Mouse (Mus musculus) intestine, embryonic 16.5 days (tissue): ENCODE measurements around the gene Sema4c. TPM values are rescaled to one million over a fixed set of nuclear protein-coding genes. Genes with fewer than 3 reads are reported as not detected.

Source experiments
- ATAC-seq: fragments of 200-750 bp; cut with Nextera tagmentation; 2 replicates; pipeline ENCODE4 v1.8.0; 2017; ENCODE audit warnings: moderate TSS enrichment, moderate library complexity
- H3K27ac ChIP-seq: fragments of 300-500 bp; sonication (generic); 2 replicates; pipeline ENCODE4 v1.5.1; 2014; ENCODE audit warnings: mild to moderate bottlenecking, low read length
- H3K27me3 ChIP-seq: fragments of 300-500 bp; sonication (generic); replicated peaks from 2 replicates; pipeline ENCODE4 v1.6.1; 2014; ENCODE audit warnings: low read length, control low read depth, mixed read lengths; ENCODE audit not compliant: control insufficient read depth, insufficient read depth
- H3K36me3 ChIP-seq: fragments of 300-500 bp; sonication (generic); 2 replicates; pipeline ENCODE4 v1.6.1; 2014; ENCODE audit warnings: low read length, control low read depth; ENCODE audit not compliant: control insufficient read depth, insufficient read depth
- H3K4me1 ChIP-seq: fragments of 300-500 bp; sonication (generic); 2 replicates; pipeline ENCODE4 v1.6.1; 2014; ENCODE audit warnings: low read length, control low read depth, mixed read lengths; ENCODE audit not compliant: control insufficient read depth, insufficient read depth
- H3K4me2 ChIP-seq: fragments of 300-500 bp; sonication (generic); 2 replicates; pipeline ENCODE4 v1.6.1; 2014; ENCODE audit warnings: low read depth, low read length, control low read depth
- H3K4me3 ChIP-seq: fragments of 300-500 bp; sonication (generic); 2 replicates; pipeline ENCODE4 v1.5.1; 2014; ENCODE audit warnings: mild to moderate bottlenecking, low read length
- H3K9ac ChIP-seq: fragments of 300-500 bp; sonication (generic); 2 replicates; pipeline ENCODE4 v1.6.1; 2014; ENCODE audit warnings: low read depth, low read length
- H3K9me3 ChIP-seq: fragments of 300-500 bp; sonication (generic); 2 replicates; pipeline ENCODE4 v1.6.1; 2016; ENCODE audit warnings: low read length, control low read depth; ENCODE audit not compliant: control insufficient read depth
- WGBS: fragments of 180-500 bp; shearing (Covaris S2); extraction: QIAGEN DNeasy Blood & Tissue Kit; methylation state at CpG from one replicate; pipeline ENCODE4 v1.1.7; 2014; 5-methylcytosine and 5-hydroxymethylcytosine counted together
- polyA plus RNA-seq: library from polyadenylated mRNA; unstranded; fragments of >200 nt; fragmentation: Nextera tagmentation; extraction: Ambion mirVana; gene quantifications from 2 replicates; pipeline ENCODE4 v1.2.1, GENCODE M21; 2015

Gene Sema4c
- polyA plus RNA-seq, 1 experiment from 2014 or later, result 7.9 TPM

DNA sequence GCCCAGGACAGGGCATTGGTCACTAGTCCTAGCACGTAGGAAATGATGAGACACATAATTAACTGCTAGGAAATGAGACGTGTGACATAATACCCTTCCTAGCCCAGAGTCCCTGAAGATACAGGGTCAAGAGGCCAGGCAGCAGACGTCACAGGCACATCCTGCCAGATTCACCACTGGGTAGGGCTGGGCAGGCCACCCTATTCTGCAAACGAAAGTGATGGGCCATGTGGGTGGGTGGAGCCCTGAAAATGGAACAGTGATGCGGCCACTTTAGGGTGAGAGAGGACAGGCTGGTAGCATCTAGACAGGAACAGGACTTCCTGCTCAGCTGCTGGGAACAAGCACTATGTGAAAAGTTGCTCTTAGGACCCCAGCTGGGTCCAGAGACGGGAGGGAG, 13.5 kb upstream of the Sema4c start:
- no peaks in the 10 kb centered on the region for H3K36me3 ChIP-seq
- ATAC-seq, result no peak
- H3K4me2 ChIP-seq, result no peak overlapping the region
- no peaks in the 10 kb centered on the region for H3K27me3 ChIP-seq
- H3K9ac ChIP-seq, result no peak overlapping the region
- 0 out of 2 replicates have a peak overlapping the region, but pooled peaks have one; percentile 11 for H3K27ac ChIP-seq
- peaks cover 57% of the 10 kb centered on the region for H3K4me1 ChIP-seq
- H3K4me3 ChIP-seq, result no peak overlapping the region
- H3K9me3 ChIP-seq, result no peaks in the 10 kb centered on the region
- WGBS, result 52% methylated on average over 6 of the region's 6 CpGs

DNA sequence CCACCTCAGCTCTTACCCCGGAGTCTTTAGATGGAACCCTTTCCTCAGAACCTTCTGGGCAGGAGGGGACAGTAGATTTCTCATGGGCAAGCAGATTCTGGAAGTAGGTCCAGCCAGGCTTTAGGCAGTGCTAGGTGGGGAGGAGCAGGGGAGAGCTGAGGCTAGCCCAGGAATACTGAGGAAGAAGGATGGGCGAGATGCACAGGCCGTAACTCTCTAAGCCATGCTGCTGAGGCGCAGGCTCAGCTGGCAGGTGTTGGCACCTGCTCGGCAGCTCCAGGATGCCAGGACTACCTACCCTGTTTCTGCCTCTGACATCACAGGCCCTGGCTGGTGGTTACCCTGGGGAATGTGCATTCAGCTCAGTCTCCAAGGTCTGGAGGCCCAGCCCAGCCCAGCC, 12.2 kb upstream of the Sema4c start:
- ATAC-seq, result peak; percentile 27; the same call in 1 of the 2 replicates
- Histone ChIP-seq H3K9me3 (no peaks in the 10 kb centered on the region), H3K4me2 (no peak overlapping the region), H3K27me3 (no peaks in the 10 kb centered on the region), H3K4me3 (no peak overlapping the region), H3K36me3 (no peaks in the 10 kb centered on the region), H3K4me1 (peaks cover 45% of the 10 kb centered on the region), H3K27ac (peak overlapping the region; percentile 56; the same call in 1 of the 2 replicates), H3K9ac (no peak overlapping the region)
- 86% methylated on average over 5 of the region's 5 CpGs for WGBS

DNA sequence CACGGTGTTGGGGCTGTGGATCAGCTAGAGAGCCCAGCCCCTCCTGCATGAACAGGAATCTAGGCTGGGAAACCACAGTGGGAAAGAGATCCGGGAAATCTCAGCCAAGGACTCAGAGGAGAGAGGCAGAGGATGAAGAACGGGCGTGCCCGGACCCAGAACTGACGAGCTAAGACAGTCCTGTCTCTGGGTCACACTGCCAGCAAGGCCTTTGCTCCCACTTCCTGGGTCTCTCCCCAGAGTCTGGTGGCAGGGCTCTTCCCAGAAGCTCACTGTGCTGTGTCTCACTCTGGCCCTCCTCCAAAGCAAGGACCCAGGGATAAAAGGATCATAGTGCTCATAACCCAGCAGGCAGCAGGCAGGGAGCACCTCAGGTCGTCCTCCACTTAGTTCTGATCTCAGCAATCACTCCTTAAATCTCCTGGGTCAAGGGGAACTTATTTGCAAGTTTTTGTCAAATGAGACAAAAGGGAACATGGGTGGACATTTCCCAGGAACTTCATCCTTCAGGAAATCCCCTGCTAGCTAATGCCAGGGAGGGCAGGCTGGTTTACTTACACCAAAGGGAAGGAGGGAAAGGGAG, 11.6 kb upstream of the Sema4c start:
- H3K9ac ChIP-seq, result peak overlapping the region; percentile 30; the same call in 1 of the 2 replicates
- ATAC-seq, result no peak

DNA sequence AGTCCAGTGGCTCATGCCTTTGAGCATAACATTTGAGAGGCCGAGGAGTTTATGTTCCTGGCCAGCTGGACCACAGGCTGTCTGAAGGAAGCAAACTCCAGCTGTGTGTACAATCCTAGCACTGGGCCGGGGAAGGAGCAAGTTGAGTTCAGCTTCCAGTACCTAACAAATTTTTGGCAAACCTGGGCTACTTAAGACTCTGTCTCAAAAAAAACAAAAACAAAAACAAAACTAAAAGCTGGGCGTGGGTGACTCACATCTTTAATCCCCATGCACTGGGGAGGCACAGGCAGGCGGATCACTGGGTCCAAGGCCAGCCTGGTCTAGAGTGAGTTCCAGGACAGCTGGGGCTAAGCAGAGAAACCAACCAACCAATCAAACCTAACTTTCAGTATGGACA, 10.6 kb upstream of the Sema4c start:
- Histone ChIP-seq H3K27ac (peak overlapping the region; percentile 45), H3K4me2 (no peak overlapping the region), H3K9me3 (no peaks in the 10 kb centered on the region), H3K4me1 (peaks cover 36% of the 10 kb centered on the region), H3K9ac (no peak overlapping the region), H3K27me3 (no peaks in the 10 kb centered on the region), H3K36me3 (no peaks in the 10 kb centered on the region), H3K4me3 (no peak overlapping the region)
- 68% methylated on average over 4 of the region's 4 CpGs for WGBS
- peak; percentile 26 for ATAC-seq

More for the DNA sequence above, 11.6 kb upstream of the Sema4c start:
- Histone ChIP-seq H3K9me3 (no peaks in the 10 kb centered on the region), H3K4me2 (no peak overlapping the region), H3K27me3 (no peaks in the 10 kb centered on the region), H3K4me1 (peaks cover 45% of the 10 kb centered on the region), H3K27ac (peak overlapping the region; percentile 56), H3K36me3 (no peaks in the 10 kb centered on the region), H3K4me3 (no peak overlapping the region)
- 53% methylated on average over 7 of the region's 7 CpGs for WGBS

DNA sequence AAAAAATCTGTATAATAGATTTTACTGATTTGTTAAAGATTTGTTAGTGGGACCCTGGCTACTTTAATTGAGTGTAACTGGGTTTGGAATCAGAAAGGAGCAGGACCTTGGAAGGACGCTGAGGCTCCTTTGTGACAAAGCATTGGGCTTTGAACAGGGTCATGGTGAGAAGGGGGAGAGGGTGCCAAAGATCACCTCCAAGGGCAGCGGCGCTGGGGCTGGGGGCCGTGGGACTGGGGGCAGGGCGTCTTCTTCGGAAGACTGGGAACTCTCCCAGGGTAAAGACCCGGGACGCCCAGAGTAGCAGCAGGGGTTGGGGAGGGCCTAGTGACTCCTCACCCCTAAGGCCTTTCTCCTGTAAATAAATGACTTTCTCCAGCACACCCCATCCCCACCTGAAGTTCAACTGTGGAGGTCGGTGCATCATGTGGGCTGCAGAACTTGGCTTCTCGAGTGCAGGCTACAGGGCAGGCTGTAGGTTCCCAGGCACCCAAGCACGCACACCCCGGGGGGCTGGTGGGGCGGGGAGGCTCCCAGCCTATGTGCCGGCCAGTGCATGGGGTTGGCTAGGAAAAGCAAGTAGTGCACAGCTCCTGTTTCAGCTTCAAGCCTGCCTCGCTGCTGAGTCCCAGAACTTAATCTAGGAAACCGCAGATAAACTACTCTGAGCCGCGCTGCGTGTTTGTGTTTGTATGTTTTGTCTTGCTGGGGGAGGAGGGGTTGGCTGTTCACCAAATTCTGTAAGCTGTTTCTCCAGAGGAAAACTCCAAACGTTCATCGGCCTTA, 9.9 kb upstream of the Sema4c start:
- Histone ChIP-seq H3K4me3 (no peak overlapping the region), H3K4me1 (peaks cover 33% of the 10 kb centered on the region), H3K9ac (0 out of 2 replicates have a peak overlapping the region, but pooled peaks have one; percentile 13), H3K36me3 (no peaks in the 10 kb centered on the region), H3K9me3 (no peaks in the 10 kb centered on the region), H3K27me3 (no peaks in the 10 kb centered on the region), H3K27ac (peak overlapping the region; percentile 68), H3K4me2 (no peak overlapping the region)
- peak; percentile 24 for ATAC-seq
- WGBS, result 45% methylated on average over 21 of the region's 21 CpGs

DNA sequence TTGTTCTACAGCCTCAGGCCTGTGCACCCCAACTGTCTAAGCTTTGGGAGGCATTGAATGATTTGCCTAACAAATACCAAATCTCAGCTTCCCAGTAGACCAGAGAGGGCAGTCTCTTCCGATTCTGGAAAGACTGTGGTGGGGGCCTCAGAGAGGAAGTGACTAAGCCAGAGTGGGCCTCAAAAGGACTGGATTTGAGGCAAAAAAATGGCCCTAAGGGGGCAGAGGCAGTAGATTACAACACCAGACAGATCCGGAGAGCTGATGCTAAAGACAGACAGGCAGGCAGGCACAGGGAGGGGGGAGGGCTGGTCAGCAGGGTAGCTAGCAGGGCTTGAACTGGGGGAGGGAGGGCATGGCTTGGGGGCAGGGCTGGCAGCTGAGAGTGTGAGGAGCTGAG, 8.3 kb upstream of the Sema4c start:
- Histone ChIP-seq H3K9ac (no peak overlapping the region), H3K4me3 (no peak overlapping the region), H3K27me3 (no peaks in the 10 kb centered on the region), H3K27ac (no peak overlapping the region), H3K4me1 (peaks cover 30% of the 10 kb centered on the region), H3K4me2 (no peak overlapping the region), H3K9me3 (no peaks in the 10 kb centered on the region), H3K36me3 (no peaks in the 10 kb centered on the region)
- ATAC-seq, result no peak
- WGBS, result 36% methylated on average over 2 of the region's 2 CpGs

DNA sequence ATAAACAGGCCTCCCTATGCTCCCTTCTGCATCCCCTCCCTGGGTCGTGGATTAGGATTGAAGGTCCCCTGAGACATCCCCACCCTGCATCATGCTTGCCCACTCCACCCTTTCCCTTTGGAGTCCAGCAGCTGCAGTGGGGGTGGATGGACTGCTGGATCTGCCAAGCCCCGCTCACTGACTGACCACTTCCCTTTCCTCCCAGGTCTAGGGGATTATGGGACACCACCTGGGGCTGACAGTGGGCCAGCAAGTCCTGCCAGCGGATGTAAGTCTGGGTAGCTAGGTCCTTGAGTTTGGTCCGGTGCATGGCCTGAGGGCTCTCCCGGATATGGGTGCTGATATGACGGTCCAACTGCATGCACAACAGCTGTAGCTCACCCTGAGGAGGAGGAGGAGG, 6.0 kb upstream of the Sema4c start:
- H3K4me3 ChIP-seq, result no peak overlapping the region
- no peaks in the 10 kb centered on the region for H3K27me3 ChIP-seq
- 60% methylated on average over 6 of the region's 6 CpGs for WGBS
- no peak overlapping the region for H3K4me2 ChIP-seq
- H3K27ac ChIP-seq, result no peak overlapping the region
- H3K9ac ChIP-seq, result no peak overlapping the region
- no peaks in the 10 kb centered on the region for H3K9me3 ChIP-seq
- no peak for ATAC-seq
- H3K4me1 ChIP-seq, result peaks cover 19% of the 10 kb centered on the region
- no peaks in the 10 kb centered on the region for H3K36me3 ChIP-seq

DNA sequence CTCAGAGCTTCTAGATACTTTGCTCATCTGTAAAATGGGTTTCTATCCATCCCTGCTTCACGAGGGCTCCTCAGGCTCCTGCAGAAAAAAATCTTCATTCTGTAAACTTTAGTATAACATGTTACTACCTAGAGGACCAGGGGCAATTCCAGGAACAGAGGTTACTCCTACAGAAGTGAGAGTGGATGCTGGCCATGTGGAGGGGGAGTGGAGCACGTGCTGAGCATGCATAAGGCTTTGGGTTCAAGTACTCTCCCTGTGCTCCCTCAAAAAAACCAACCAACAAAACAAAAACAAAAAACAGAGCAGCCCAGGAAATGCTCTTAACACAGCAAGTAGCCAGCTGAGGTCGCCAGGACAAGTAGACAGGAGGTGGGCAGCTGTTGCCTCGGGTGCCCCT, 5.5 kb upstream of the Sema4c start:
- no peak overlapping the region for H3K27ac ChIP-seq
- ATAC-seq, result no peak
- no peaks in the 10 kb centered on the region for H3K9me3 ChIP-seq
- 71% methylated on average over 4 of the region's 4 CpGs for whole genome bisulfite sequencing
- no peaks in the 10 kb centered on the region for H3K27me3 ChIP-seq
- no peaks in the 10 kb centered on the region for H3K36me3 ChIP-seq
- H3K4me3 ChIP-seq, result no peak overlapping the region
- no peak overlapping the region for H3K9ac ChIP-seq
- H3K4me1 ChIP-seq, result peaks cover 21% of the 10 kb centered on the region
- H3K4me2 ChIP-seq, result no peak overlapping the region

DNA sequence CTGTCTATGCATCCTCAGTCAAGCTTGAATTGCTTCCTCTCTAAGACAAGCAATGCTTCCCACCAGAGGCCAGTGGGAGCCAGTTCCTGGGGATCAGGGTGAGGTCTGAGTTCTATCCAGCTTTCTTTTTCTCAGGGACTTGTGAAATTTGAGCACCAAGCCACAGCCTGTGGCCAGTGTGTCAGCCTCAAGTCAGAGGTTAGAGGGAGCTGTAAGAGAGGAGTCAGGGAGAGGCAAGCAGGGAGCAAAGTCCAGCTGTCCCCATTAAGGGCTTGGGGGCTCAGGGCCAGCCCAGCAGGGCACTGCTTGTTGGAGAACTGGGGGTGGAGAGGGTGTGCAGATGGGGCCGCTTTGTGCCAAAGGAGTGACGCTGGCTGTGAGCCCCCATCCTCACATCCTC, 5.0 kb upstream of the Sema4c start:
- Histone ChIP-seq H3K27me3 (no peaks in the 10 kb centered on the region), H3K4me1 (peaks cover 22% of the 10 kb centered on the region), H3K27ac (no peak overlapping the region; the same call in 1 of the 2 replicates), H3K36me3 (no peaks in the 10 kb centered on the region), H3K4me2 (no peak overlapping the region), H3K4me3 (no peak overlapping the region), H3K9ac (no peak overlapping the region), H3K9me3 (no peaks in the 10 kb centered on the region)
- ATAC-seq, result no peak
- WGBS, result 84% methylated on average over 2 of the region's 2 CpGs
